Comparison of ENCODE assay signal across 35 mouse cellular contexts in genomic region chr12:77302011-77302410, GRCm38 (mm10).
"Had no signal": no experiment of that assay in that cellular context is flagged by ENCODE, and none has a peak within 500 bp of the region (broad histone marks: within the 10 kb centered on the region; RNA-seq: fewer than 3 reads in every experiment).

No protein-coding gene starts in this region.

- H3K9me3 ChIP-seq: heart, embryonic 10.5 days; heart, embryonic 12.5 days; heart, embryonic 13.5 days; heart, embryonic 15.5 days; hindbrain, embryonic 10.5 days; hindbrain, embryonic 12.5 days; hindbrain, embryonic 13.5 days; hindbrain, embryonic 15.5 days; intestine, embryonic 15.5 days; kidney, embryonic 15.5 days had no signal

- H3K4me3 ChIP-seq: heart, embryonic 10.5 days; heart, embryonic 12.5 days; heart, embryonic 13.5 days; heart, embryonic 15.5 days; hindbrain, embryonic 10.5 days; hindbrain, embryonic 12.5 days; hindbrain, embryonic 13.5 days; hindbrain, embryonic 15.5 days; intestine, embryonic 15.5 days; kidney, embryonic 15.5 days; layer of hippocampus, adult 2 months; left cerebral cortex, adult 2 months had no signal

- H3K4me2 ChIP-seq: heart, embryonic 11.5 days; heart, embryonic 12.5 days; heart, embryonic 13.5 days; heart, embryonic 15.5 days; hindbrain, embryonic 12.5 days; hindbrain, embryonic 13.5 days; hindbrain, embryonic 14.5 days; hindbrain, embryonic 15.5 days; intestine, embryonic 15.5 days; kidney, embryonic 15.5 days had no signal

- H3K36me3 ChIP-seq: heart, embryonic 10.5 days; heart, embryonic 12.5 days; heart, embryonic 13.5 days; heart, embryonic 15.5 days; hindbrain, embryonic 10.5 days; hindbrain, embryonic 12.5 days; hindbrain, embryonic 13.5 days; hindbrain, embryonic 15.5 days; intestine, embryonic 15.5 days; kidney, embryonic 15.5 days had no signal

- H3K27ac ChIP-seq: heart, embryonic 10.5 days; heart, embryonic 13.5 days; heart, embryonic 15.5 days; hindbrain, embryonic 10.5 days; hindbrain, embryonic 12.5 days; hindbrain, embryonic 13.5 days; hindbrain, embryonic 14.5 days; hindbrain, embryonic 15.5 days; hindbrain, postnatal 0 days; intestine, embryonic 15.5 days; kidney, embryonic 15.5 days; kidney, postnatal 0 days; layer of hippocampus, adult 2 months; left cerebral cortex, adult 2 months had no signal

- H3K27me3 ChIP-seq: heart, embryonic 12.5 days; heart, embryonic 13.5 days; heart, embryonic 15.5 days; hindbrain, embryonic 12.5 days; hindbrain, embryonic 13.5 days; hindbrain, embryonic 15.5 days; intestine, embryonic 15.5 days; kidney, embryonic 15.5 days had no signal

- H3K9ac ChIP-seq: heart, embryonic 12.5 days; heart, embryonic 13.5 days; heart, embryonic 15.5 days; hindbrain, embryonic 12.5 days; hindbrain, embryonic 13.5 days; hindbrain, embryonic 14.5 days; hindbrain, embryonic 15.5 days; intestine, embryonic 15.5 days; kidney, embryonic 15.5 days had no signal

- DNase-seq: heart, postnatal 10 days; heart, postnatal 14 days; heart, postnatal 36 days; heart, postnatal 4 days; kidney, adult 11 months; kidney, adult 18-20 months; kidney, adult 2 months; kidney, adult 8-10 months; kidney, adult 9 months; kidney, postnatal 10 days; kidney, postnatal 14 days; kidney, postnatal 25 days; kidney, postnatal 36 days; kidney, postnatal 4 days; layer of hippocampus, adult 9-11 months; layer of hippocampus, postnatal 36 days had no signal

- ATAC-seq: hindbrain, embryonic 16.5 days; hindbrain, postnatal 0 days; intestine, embryonic 15.5 days; intestine, embryonic 16.5 days; intestine, postnatal 0 days had no signal

- H3K4me1 ChIP-seq: heart, embryonic 10.5 days; heart, embryonic 12.5 days; hindbrain, embryonic 10.5 days; hindbrain, embryonic 12.5 days; hindbrain, embryonic 13.5 days; hindbrain, embryonic 15.5 days; intestine, embryonic 15.5 days; kidney, embryonic 15.5 days had no signal
